Mouse (Mus musculus) heart, postnatal 14 days (tissue): ENCODE results near the gene Zfpl1. TPM values are rescaled to one million over a fixed set of nuclear protein-coding genes. Genes with fewer than 3 reads are reported as not detected.
A peak's percentile ranks its signal among the peaks of the same experiment; 100 is the strongest.
"Not testable (repeated sequence)": the region's sequence is repeated elsewhere in the genome, so short reads cannot be mapped to it uniquely, and the experiment has no call there.

Experiments used
- DNase-seq, 2 experiments: peaks; one replicate each; pipeline ENCODE4 v3.0.0; 2021 to 2022
- intact Hi-C: fragments of 180-260 bp; cut with DNase I; formaldehyde crosslinking; loops from one replicate; pipeline ENCODE4 v1.15.1; 2025
- total RNA-seq, 2 experiments: library from RNA; stranded (reverse); gene quantifications; 2 replicates each; pipeline ENCODE4 v1.2.3; 2021

Zfpl1 gene
- total RNA-seq, 2 experiments from 2014 or later = 16.7 to 19.7 TPM

- intact Hi-C loops = loop anchor here (10.0 kb wide), 1 partner anchor 272 kb away; the partner anchor contains the start of gene Men1
- no peak for DNase-seq
Measured at GRCm38 (mm10) chr19:6062418-6062817, 22.3 kb downstream of the Zfpl1 start.

- peak in 1 of 2 experiments; percentile 45 for DNase-seq
- intact Hi-C loops = loop anchor here (10.0 kb wide), 1 partner anchor 273 kb away; the partner anchor contains the start of gene Men1
Measured at GRCm38 (mm10) chr19:6061641-6062302, 23.0 kb downstream of the Zfpl1 start.

DNA sequence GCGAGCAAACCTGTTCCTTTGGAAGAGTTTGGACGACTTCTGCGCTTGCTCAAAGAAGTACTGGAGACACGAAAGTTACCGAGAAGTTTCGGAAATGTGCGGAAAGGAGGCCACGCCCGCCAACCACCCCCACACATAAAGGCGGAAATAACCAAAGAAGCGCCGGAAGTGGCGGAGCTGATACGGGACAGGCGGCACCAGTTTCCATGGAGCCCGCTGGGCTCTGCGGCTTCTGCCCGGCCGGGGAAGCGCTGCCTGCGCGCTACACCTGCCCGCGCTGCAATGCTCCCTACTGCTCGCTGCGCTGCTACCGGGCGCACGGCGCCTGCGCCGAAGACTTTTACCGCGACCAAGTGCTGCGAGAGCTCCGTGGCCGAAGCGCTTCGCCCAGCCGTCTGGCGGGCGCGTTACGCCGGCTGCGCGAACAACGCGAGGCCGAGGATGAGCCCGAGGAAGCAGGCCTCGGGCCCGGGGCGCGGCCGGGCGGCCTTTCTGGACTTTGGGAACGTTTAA is 23.7 kb downstream of the Zfpl1 start, which contains the start of gene Znhit2:
TSS of gene Znhit2 (plus strand) at position 172 of the 513 bp plus-strand sequence.
- intact Hi-C loops = loop anchor here (10.0 kb wide), 1 partner anchor 274 kb away; the partner anchor contains the start of gene Men1
- peak; percentile 89 to 93 for DNase-seq

DNA sequence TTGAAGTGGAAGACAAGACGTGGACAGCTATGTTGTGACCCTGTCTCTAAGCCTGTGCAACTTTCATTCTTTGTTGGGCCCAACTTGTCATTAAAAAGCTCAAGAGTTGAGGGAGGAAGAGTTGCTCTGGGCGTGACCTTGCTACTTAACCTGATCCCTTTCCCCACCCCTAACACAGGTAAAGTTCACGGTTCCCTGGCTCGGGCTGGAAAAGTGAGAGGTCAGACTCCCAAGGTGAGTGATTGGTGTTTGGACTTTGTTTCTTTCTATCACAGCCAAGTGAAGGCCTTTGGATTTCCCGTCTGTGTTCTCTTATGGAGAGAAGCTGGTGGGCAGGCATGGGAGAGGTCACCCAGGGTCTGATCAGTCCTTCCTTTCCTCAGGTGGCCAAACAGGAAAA is 25.8 kb downstream of the Zfpl1 start:
- intact Hi-C loops = no loop called here
- DNase-seq = no peak

- no peak for DNase-seq
- intact Hi-C loops = no loop called here
Measured at GRCm38 (mm10) chr19:6058513-6058912, 26.2 kb downstream of the Zfpl1 start.

DNA sequence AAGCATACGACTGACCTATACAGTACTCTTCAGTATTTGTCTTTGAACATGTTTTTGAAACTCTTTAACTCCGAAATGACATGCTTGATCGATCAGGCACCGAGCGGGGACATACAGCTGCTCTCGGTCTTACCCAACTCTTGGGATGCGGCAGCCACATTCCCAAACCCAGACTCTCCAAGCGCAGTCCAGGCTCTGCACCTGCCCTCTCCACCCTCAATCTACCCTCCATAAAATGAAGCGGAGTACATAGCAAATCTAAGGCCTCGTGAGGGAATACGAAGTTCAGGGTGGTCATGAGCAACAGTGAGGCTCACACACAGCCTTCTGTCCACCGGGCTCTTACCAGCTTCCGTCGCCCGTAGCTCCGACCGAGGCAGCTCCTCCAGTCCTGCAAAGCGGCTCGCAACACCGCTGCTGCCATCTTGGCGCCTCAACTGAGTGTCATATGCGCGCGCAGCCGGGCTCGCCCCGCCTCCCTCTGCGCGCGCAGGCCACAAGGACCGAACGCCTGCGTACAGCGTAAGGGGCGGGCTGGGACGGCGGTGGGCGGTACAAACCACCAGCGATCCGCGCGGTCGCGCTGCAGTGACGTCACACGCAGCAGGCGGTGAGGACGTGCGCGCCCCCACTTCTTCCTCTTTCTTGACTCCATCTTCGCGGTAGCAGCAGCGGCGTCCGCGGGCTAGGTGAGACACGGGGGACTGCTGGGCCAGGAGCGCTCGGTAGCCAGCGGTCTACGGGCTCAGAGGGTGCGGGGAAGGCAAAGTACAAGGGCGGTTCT is 27.3 kb downstream of the Zfpl1 start, which contains the start of the genes Mrpl49 and Fau:
TSS of gene Mrpl49 (minus strand) at position 473 of the 784 bp plus-strand sequence.
TSS of gene Fau (plus strand) at position 532 of the 784 bp plus-strand sequence.
- peak; percentile 99 to 100 for DNase-seq
- intact Hi-C loops = loop anchor here (2.0 kb wide), 1 partner anchor 27 kb away; the partner anchor contains the start of genes Cdca5 and Zfpl1

- no peak for DNase-seq
- intact Hi-C loops = loop anchor here (2.0 kb wide), 1 partner anchor 28 kb away; the partner anchor contains the start of genes Cdca5 and Zfpl1
Measured at GRCm38 (mm10) chr19:6056696-6057095, 28.1 kb downstream of the Zfpl1 start.

GRCm38 (mm10) chr19:6054296-6054695 is 30.5 kb downstream of the Zfpl1 start:
- intact Hi-C loops = no loop called here

DNA sequence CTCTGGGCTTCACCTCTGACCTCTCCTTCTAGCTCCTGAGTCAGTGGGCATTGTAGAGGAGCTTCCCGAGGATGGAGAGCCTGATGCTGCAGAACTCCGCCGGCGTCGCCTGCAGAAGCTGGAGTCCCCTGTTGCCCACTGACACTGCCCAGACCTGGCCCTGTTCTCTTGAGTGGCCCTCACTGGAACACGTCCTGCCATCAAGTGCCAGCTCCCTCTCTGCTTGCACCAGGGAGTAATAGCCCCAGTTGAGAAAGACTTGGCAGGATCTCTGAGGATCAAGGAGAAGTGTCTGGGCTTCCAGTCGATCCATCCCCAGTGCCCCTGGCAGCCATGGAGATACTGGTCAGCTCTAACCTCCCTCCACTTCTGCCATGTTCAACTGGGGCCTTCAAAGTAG is 32.2 kb downstream of the Zfpl1 start:
- intact Hi-C loops = no loop called here
- no peak for DNase-seq

More at GRCm38 (mm10) chr19:6054296-6054695, 30.5 kb downstream of the Zfpl1 start:
- no peak for DNase-seq

DNA sequence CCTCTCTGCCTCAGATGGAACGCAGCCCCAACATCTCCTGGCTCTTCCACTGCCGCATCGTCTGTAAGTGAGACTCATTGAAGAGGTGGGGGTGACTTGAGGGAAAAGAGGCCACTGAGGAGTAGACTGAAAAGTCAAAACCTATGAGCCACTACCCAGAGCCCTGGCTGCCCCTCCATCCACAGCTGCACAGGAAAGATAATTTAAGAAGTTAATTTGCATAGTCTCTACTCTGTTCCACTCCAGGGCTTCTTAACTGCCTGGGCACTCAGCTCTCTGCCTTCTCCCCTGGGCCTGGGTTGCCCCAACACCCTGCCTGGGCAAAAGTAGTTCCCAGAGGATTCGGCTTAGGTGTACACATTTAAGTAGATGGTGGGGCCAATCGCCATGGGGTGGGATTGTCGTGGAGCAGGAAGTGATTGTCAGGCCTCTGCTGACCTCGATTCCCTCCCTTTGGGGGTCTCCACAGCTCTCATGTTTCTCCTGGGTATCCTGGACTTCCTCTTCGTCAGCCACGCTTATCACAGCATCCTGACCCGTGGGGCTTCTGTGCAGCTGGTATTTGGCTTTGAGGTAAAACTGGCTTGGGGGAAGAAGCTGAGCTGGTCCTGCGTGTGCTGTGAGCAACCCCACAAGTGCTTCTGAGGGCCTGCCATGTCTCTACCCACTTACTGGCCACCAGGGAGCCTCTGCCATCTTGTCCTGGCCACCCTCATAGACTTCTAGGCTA is 35.9 kb downstream of the Zfpl1 start:
- DNase-seq = no peak
- intact Hi-C loops = loop anchor here (5.0 kb wide), 2 partner anchors 78 to 132 kb away; partner anchors contain the start of gene Snx15

GRCm38 (mm10) chr19:6047899-6048166 is 36.9 kb downstream of the Zfpl1 start:
- intact Hi-C loops = loop anchor here (5.0 kb wide), 2 partner anchors 79 to 131 kb away; partner anchors contain the start of gene Snx15
- no peak for DNase-seq

GRCm38 (mm10) chr19:6047154-6047898 is 37.4 kb downstream of the Zfpl1 start:
- intact Hi-C loops = loop anchor here (5.0 kb wide), 2 partner anchors 80 to 130 kb away; partner anchors contain the start of gene Snx15
- DNase-seq = peak in 1 of 2 experiments; percentile 23

GRCm38 (mm10) chr19:6046294-6047153 is 38.2 kb downstream of the Zfpl1 start, which contains the start of gene Syvn1:
Gene Syvn1 (plus strand): TSS chr19:6046576.
- intact Hi-C loops = loop anchor here (5.0 kb wide), 2 partner anchors 81 to 129 kb away; partner anchors contain the start of gene Snx15
- peak; percentile 89 to 90 for DNase-seq

GRCm38 (mm10) chr19:6045366-6046293 is 39.1 kb downstream of the Zfpl1 start:
- no peak for DNase-seq

GRCm38 (mm10) chr19:6044102-6044501 is 40.7 kb downstream of the Zfpl1 start:
- not testable (repeated sequence) for DNase-seq
- intact Hi-C loops = loop anchor here (2.0 kb wide), 1 partner anchor 79 kb away; the partner anchor contains the start of gene Pola2

More at GRCm38 (mm10) chr19:6045366-6046293, 39.1 kb downstream of the Zfpl1 start:
- intact Hi-C loops = loop anchor here (2.0 to 5.0 kb wide), 3 partner anchors 81 to 128 kb away; partner anchors contain the start of genes Pola2 and Snx15

DNA sequence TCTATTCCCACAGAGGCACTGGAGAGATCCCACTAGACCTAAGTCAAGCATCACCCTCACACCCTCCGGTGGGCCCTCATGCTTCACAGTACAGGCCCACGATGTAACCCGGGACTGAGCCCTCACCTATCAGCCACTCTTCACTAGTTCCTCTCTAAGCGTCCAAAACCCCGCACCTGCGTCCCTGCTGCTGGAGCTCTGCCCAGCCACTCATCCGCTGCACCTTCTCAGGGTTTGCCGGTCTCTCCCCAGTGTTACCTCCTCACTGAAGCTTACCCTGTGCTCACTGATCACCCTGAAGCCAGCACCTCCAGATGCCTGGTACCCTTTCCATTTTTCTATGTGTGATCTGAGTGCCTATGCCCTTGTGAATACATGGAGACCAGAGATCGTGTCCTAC is 42.5 kb downstream of the Zfpl1 start:
- no peak for DNase-seq
- intact Hi-C loops = no loop called here

DNA sequence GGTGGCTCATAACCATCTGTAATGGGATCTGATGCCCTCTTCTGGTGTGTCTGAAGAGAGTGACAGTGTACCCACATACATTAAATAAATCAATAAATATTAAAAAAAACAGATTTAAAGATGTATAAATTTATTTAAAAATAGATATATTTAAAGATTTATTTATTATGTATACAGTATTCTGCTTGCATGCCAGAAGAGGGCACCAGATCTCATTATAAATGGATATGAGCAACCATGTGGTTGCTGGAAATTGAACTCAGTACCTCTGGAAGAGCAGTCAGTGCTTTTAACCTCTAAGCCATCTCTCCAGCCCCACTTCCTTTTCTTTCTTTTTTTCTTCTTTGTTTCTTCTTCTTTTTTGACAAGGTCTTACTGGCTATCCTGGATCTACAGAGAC is 44.8 kb downstream of the Zfpl1 start:
- intact Hi-C loops = no loop called here
- DNase-seq = no peak
